Mouse (Mus musculus) MEL (cell line): ENCODE data around the gene Pde4b. TPM values are rescaled to one million over a fixed set of nuclear protein-coding genes. Genes with fewer than 3 reads are reported as not detected.
A peak's percentile ranks its signal among the peaks of the same experiment; 100 is the strongest.

Experiments used
- DNase-seq: peaks from one replicate; pipeline ENCODE4 v3.0.0; 2011; ENCODE audit warnings: low read depth, low spot score
- H3K27ac ChIP-seq: 2 replicates; pipeline ENCODE4 v1.5.1; 2012; ENCODE audit warnings: low read depth, mild to moderate bottlenecking, control low read depth, low read length, moderate library complexity; ENCODE audit not compliant: control insufficient read depth
- H3K27me3 ChIP-seq, 2 experiments: fragments of 150-350 bp in 1 of 2; sonication (generic) in 1 of 2; 2 replicates each; pipeline ENCODE4 v1.6.1; 2012; ENCODE audit warnings: low read length in 2 of 2, mild to moderate bottlenecking in 2 of 2, improper control_type of control experiment in 1 of 2, moderate library complexity in 1 of 2; ENCODE audit not compliant: insufficient read depth in 2 of 2, control insufficient read depth in 1 of 2
- H3K36me3 ChIP-seq, 2 experiments: 2 replicates each; pipeline ENCODE4 v1.6.1; 2012 to 2014; ENCODE audit warnings: low read length in 2 of 2, improper control_type of control experiment in 1 of 2, inconsistent platforms in 1 of 2, mild to moderate bottlenecking in 1 of 2; ENCODE audit not compliant: insufficient read depth in 2 of 2, control insufficient read depth in 1 of 2
- H3K4me1 ChIP-seq, 2 experiments: fragments of 150-350 bp in 1 of 2; sonication (generic) in 1 of 2; 2 replicates each; pipeline ENCODE4 v1.6.1; 2012; ENCODE audit warnings: low read length in 2 of 2, improper control_type of control experiment in 1 of 2, mild to moderate bottlenecking in 1 of 2; ENCODE audit not compliant: insufficient read depth in 2 of 2, control insufficient read depth in 1 of 2
- H3K4me3 ChIP-seq, 2 experiments: fragments of 150-350 bp in 1 of 2; sonication (generic) in 1 of 2; 2 replicates each; pipeline ENCODE4 v1.5.1; 2012; ENCODE audit warnings: low read depth in 2 of 2, low read length in 2 of 2, mild to moderate bottlenecking in 2 of 2, moderate library complexity in 2 of 2, control low read depth in 1 of 2, improper control_type of control experiment in 1 of 2; ENCODE audit not compliant: control insufficient read depth in 1 of 2, insufficient read depth in 1 of 2
- H3K79me2 ChIP-seq: 2 replicates; pipeline ENCODE4 v1.6.1; 2012; ENCODE audit warnings: mild to moderate bottlenecking, low read length, moderate library complexity; ENCODE audit not compliant: control insufficient read depth, poor library complexity, insufficient read depth
- H3K9ac ChIP-seq: 2 replicates; pipeline ENCODE4 v1.6.1; 2012; ENCODE audit warnings: low read depth, mild to moderate bottlenecking, control low read depth, low read length, moderate library complexity; ENCODE audit not compliant: control insufficient read depth, poor library complexity, severe bottlenecking
- H3K9me3 ChIP-seq: fragments of 150-350 bp; sonication (generic); replicated peaks from 2 replicates; pipeline ENCODE4 v1.6.1; 2012; ENCODE audit warnings: mild to moderate bottlenecking, low read length, improper control_type of control experiment, moderate library complexity; ENCODE audit not compliant: insufficient read depth
- CHD1 ChIP-seq: IDR thresholded peaks from 2 replicates; pipeline ENCODE4 v1.6.1; 2012; ENCODE audit warnings: low read depth, mild to moderate bottlenecking, inconsistent platforms, low read length, improper control_type of control experiment
- CHD2 ChIP-seq: IDR thresholded peaks from 2 replicates; pipeline ENCODE4 v1.6.1; 2011; ENCODE audit warnings: low read length, improper control_type of control experiment
- CTCF ChIP-seq, 3 experiments: IDR thresholded peaks in 2 of 3; conservative IDR thresholded peaks in 1 of 3; 2 replicates each; pipeline ENCODE4 v1.5.1; 2011 to 2012; ENCODE audit warnings: low read length in 3 of 3, low read depth in 2 of 3, mild to moderate bottlenecking in 2 of 3, improper control_type of control experiment in 1 of 3, inconsistent platforms in 1 of 3, mixed read lengths in 1 of 3, moderate library complexity in 1 of 3; ENCODE audit not compliant: control insufficient read depth in 1 of 3, insufficient read depth in 1 of 3, poor library complexity in 1 of 3, severe bottlenecking in 1 of 3
- E2F4 ChIP-seq: IDR thresholded peaks from 2 replicates; pipeline ENCODE4 v1.6.1; 2011; ENCODE audit warnings: low read depth, low read length, improper control_type of control experiment, borderline replicate concordance
- EP300 ChIP-seq, 2 experiments: IDR thresholded peaks; 2 replicates each; pipeline ENCODE4 v1.6.1; 2011; ENCODE audit warnings: improper control_type of control experiment in 2 of 2, low read length in 2 of 2, low read depth in 1 of 2, mild to moderate bottlenecking in 1 of 2
- ETS1 ChIP-seq: IDR thresholded peaks from 2 replicates; pipeline ENCODE4 v1.6.1; 2012; ENCODE audit warnings: low read depth, mild to moderate bottlenecking, inconsistent platforms, low read length, improper control_type of control experiment, moderate library complexity
- GATA1 ChIP-seq: IDR thresholded peaks from 2 replicates; pipeline ENCODE4 v1.6.1; 2011; ENCODE audit warnings: low read depth, low read length, improper control_type of control experiment
- JUND ChIP-seq: IDR thresholded peaks from 2 replicates; pipeline ENCODE4 v1.6.1; 2011; ENCODE audit warnings: low read depth, mild to moderate bottlenecking, improper control_type of control experiment, low read length
- MAFK ChIP-seq: IDR thresholded peaks from 2 replicates; pipeline ENCODE4 v1.6.1; 2011; ENCODE audit warnings: low read depth, mild to moderate bottlenecking, low read length, improper control_type of control experiment, borderline replicate concordance
- MAX ChIP-seq: IDR thresholded peaks from 2 replicates; pipeline ENCODE4 v1.6.1; 2011; ENCODE audit warnings: low read length, improper control_type of control experiment
- MEF2A ChIP-seq: IDR thresholded peaks from 2 replicates; pipeline ENCODE4 v1.6.1; 2014; ENCODE audit warnings: low read depth, mild to moderate bottlenecking, inconsistent platforms, low read length, improper control_type of control experiment; ENCODE audit not compliant: poor library complexity, insufficient replicate concordance, severe bottlenecking; ENCODE audit errors: extremely low read depth
- NELFE ChIP-seq: IDR thresholded peaks from 2 replicates; pipeline ENCODE4 v1.6.1; 2011; ENCODE audit warnings: low read depth, low read length, improper control_type of control experiment
- POLR2A ChIP-seq, 2 experiments: IDR thresholded peaks; 2 replicates each; pipeline ENCODE4 v1.6.1; 2011 to 2012; ENCODE audit warnings: low read length in 2 of 2, mild to moderate bottlenecking in 2 of 2, control low read depth in 1 of 2, improper control_type of control experiment in 1 of 2, low read depth in 1 of 2, moderate library complexity in 1 of 2; ENCODE audit not compliant: control insufficient read depth in 1 of 2, insufficient read depth in 1 of 2, poor library complexity in 1 of 2
- RAD21 ChIP-seq: IDR thresholded peaks from 2 replicates; pipeline ENCODE4 v1.6.1; 2011; ENCODE audit warnings: mild to moderate bottlenecking, low read depth, low read length, improper control_type of control experiment
- TBP ChIP-seq: IDR thresholded peaks from 2 replicates; pipeline ENCODE4 v1.8.0; 2011; ENCODE audit warnings: low read depth, low read length, improper control_type of control experiment
- UBTF ChIP-seq: IDR thresholded peaks from 2 replicates; pipeline ENCODE4 v1.6.1; 2012; ENCODE audit warnings: low read depth, mild to moderate bottlenecking, inconsistent platforms, low read length, improper control_type of control experiment, moderate library complexity, borderline replicate concordance; ENCODE audit not compliant: insufficient read depth
- USF1 ChIP-seq: IDR thresholded peaks from 2 replicates; pipeline ENCODE4 v1.6.1; 2014; ENCODE audit warnings: low read depth, mild to moderate bottlenecking, inconsistent platforms, low read length, improper control_type of control experiment, moderate library complexity
- ZKSCAN1 ChIP-seq: IDR thresholded peaks from 2 replicates; pipeline ENCODE4 v1.6.1; 2012; ENCODE audit warnings: low read depth, mild to moderate bottlenecking, inconsistent platforms, low read length, improper control_type of control experiment, moderate library complexity
- ZNF384 ChIP-seq: IDR thresholded peaks from 2 replicates; pipeline ENCODE4 v1.6.1; 2012; ENCODE audit warnings: low read depth, mild to moderate bottlenecking, inconsistent platforms, low read length, improper control_type of control experiment
- polyA plus RNA-seq, 2 experiments: library from polyadenylated mRNA; stranded (reverse) in 1 of 2; unstranded in 1 of 2; fragments of >175 nt in 1 of 2; fragments of >200 nt in 1 of 2; gene quantifications; 2 replicates each; pipeline versions ENCODE4 v1.2.1 to v1.2.4; 2012; ENCODE audit warnings: low replicate concordance in 2 of 2, low read depth in 1 of 2; ENCODE audit not compliant: insufficient read length in 2 of 2, insufficient read depth in 1 of 2, missing spikeins in 1 of 2
- total RNA-seq: library from RNA; depleted of rRNA; stranded (reverse); fragments of 300-350 nt; gene quantifications from 2 replicates; pipeline ENCODE4 v1.2.3, GENCODE M21; 2012

The Pde4b gene
- total and polyA plus RNA-seq, 3 experiments: 2.7 to 6.0 TPM; not detected in 1

DNA sequence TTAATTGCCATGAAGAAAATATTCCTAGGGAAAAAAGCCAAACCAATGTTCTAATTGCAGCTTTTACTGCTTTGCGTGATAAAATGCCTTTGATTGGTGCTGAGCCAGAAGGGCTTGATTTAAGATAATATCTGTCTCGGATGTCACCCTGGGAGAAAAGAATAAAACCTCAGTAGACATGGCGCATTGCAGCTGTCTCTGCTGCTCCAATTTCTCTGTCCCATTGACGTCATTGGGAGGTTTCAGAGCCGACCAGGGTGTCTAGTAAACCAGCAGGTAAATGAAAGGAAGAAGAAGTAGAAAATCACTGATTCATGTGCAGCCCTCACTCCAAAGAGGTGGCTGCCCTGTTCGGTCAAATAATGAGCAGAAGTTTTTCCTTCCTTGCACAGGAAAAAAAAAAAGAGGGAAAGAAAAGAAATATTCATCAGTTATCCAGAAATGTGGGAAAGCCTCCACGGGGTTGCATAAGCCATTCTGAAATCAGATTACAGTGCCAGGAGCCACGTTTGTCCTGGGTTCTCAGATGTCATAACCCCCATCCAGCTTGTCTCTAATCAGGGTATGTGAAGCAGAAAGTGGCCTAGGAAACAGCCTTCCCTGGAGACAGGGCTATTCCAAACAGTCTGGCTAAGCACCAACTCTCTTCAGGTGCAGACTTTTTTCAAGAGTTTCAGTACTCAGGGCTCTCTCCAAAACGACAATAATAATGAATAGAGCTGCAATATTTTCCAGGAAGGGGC lies 344.9 kb downstream of the Pde4b start:
- DNase-seq: no peak
- no peaks in the 10 kb centered on the region for H3K36me3 ChIP-seq

DNA sequence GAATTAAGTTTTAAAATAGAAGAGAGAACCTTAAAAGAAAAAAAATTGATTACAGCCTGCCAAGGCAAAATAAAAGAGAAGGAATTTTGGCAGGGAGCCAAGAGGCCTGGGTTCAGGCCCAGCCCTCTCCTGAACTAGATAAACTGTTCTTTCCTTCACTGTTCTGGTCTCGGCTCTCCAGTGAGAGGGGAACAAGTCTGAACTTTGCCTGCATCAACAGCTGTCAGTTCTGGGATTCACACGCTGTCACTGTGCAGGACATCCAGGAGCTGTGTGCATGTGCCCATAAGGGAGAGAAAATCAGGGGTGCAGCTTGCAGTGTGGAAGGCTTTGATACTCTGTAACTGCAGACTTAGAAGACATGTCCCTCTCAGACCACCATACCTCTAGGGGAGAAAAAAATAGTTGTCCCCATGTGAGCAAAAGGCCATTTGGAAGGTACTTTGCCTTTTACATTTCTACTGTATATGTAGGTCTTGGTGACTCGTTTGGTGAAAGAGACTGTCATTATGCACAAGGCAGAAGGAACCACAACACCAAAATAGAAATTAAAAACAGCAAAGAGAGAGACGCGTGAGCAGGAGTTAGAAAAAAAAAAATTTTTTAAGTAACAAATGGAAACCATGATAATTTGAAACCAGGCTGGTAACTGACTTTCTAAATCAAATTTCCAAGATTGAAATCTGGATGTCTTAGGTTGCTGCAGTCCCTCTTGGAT lies 352.2 kb downstream of the Pde4b start:
- no peaks in the 10 kb centered on the region for H3K9me3 ChIP-seq
- no peak overlapping the region for H3K27ac ChIP-seq
- H3K9ac ChIP-seq: no peak overlapping the region
- no peaks in the 10 kb centered on the region for H3K27me3 ChIP-seq
- TF ChIP-seq ETS1: no peak
- H3K4me1 ChIP-seq: no peaks in the 10 kb centered on the region
- no peaks in the 10 kb centered on the region for H3K36me3 ChIP-seq
- H3K79me2 ChIP-seq: no peaks in the 10 kb centered on the region
- DNase-seq: peak; percentile 1
- H3K4me3 ChIP-seq: no peak overlapping the region

More for the DNA sequence above, 344.9 kb downstream of the Pde4b start:
- no peaks in the 10 kb centered on the region for H3K4me1 ChIP-seq
- H3K9me3 ChIP-seq: no peaks in the 10 kb centered on the region
- no peaks in the 10 kb centered on the region for H3K27me3 ChIP-seq
- no peak overlapping the region for H3K4me3 ChIP-seq
- no peak overlapping the region for H3K9ac ChIP-seq
- H3K79me2 ChIP-seq: no peaks in the 10 kb centered on the region
- TF ChIP-seq GATA1: no peak
- TF ChIP-seq POLR2A (IDR thresholded peaks at IDR 0.05; ENCODE audit: control insufficient read depth in 1 of 2, insufficient read depth in 1 of 2, low read depth in 1 of 2, low read length in 2 of 2, poor library complexity in 1 of 2): no peak
- TF ChIP-seq E2F4: no peak
- no peak for TF ChIP-seq JUND
- TF ChIP-seq MEF2A: no peak
- H3K27ac ChIP-seq: no peak overlapping the region

DNA sequence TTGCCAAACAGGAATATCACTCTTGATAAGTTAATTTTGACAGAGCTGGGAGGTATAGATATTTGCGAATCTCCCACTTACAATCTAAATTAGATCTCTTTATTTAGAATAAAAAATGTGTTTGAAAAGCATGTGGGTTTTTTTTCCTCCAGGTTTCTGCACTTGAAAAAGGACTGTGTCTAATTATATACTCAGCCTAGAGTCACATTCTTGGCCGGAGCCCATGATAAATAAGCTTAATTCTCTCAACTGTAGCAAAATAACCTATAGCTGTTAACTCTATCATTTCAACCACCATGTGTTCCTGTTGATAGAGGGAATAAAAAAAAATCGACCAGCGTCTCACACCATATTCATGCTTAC lies 352.8 kb downstream of the Pde4b start:
- no peak overlapping the region for H3K4me3 ChIP-seq
- no peaks in the 10 kb centered on the region for H3K36me3 ChIP-seq
- H3K79me2 ChIP-seq: no peaks in the 10 kb centered on the region
- DNase-seq: no peak
- H3K9me3 ChIP-seq: no peaks in the 10 kb centered on the region
- no peak overlapping the region for H3K27ac ChIP-seq
- no peaks in the 10 kb centered on the region for H3K27me3 ChIP-seq
- no peaks in the 10 kb centered on the region for H3K4me1 ChIP-seq
- no peak overlapping the region for H3K9ac ChIP-seq
- TF ChIP-seq MAX: no peak
- TF ChIP-seq E2F4: no peak
- TF ChIP-seq CHD1: no peak
- TF ChIP-seq ZNF384: no peak
- TF ChIP-seq MAFK: no peak
- TF ChIP-seq CHD2: no peak
- no peak for TF ChIP-seq UBTF
- no peak for TF ChIP-seq EP300 (IDR thresholded peaks at IDR 0.05; ENCODE audit: low read depth in 1 of 2, low read length in 2 of 2)
- TF ChIP-seq CTCF (IDR thresholded peaks at IDR 0.05 in 2 of 3, conservative IDR thresholded peaks at IDR 0.05 in 1 of 3; ENCODE audit: control insufficient read depth in 1 of 3, insufficient read depth in 1 of 3, low read depth in 2 of 3, low read length in 3 of 3, poor library complexity in 1 of 3, severe bottlenecking in 1 of 3): no peak
- TF ChIP-seq RAD21: no peak
- no peak for TF ChIP-seq JUND
- TF ChIP-seq TBP: no peak
- no peak for TF ChIP-seq NELFE
- no peak for TF ChIP-seq USF1
- TF ChIP-seq ZKSCAN1: no peak
- TF ChIP-seq ETS1: no peak
